Mouse (Mus musculus): ENCODE data around the gene Rps6ka3. TPM values are rescaled to one million over a fixed set of nuclear protein-coding genes. Genes with fewer than 3 reads are reported as not detected.

The Rps6ka3 gene
- polyA plus RNA-seq, 1 experiment from 2014 or later = 4.7 TPM

GRCm38 (mm10) chrX:159256040-159256852 lies 46.1 kb downstream of the Rps6ka3 start:
- ATAC-seq (ENCODE audit: low FRiP score) = peak; percentile 64; the same call in 1 of the 2 replicates
- H3K36me3 ChIP-seq = no peaks in the 10 kb centered on the region

GRCm38 (mm10) chrX:159256921-159257421 lies 46.9 kb downstream of the Rps6ka3 start:
- 13% methylated on average over 20 of the region's 20 CpGs for WGBS
- Histone ChIP-seq H3K27ac (no peak overlapping the region), H3K4me2 (peak overlapping the region; percentile 66), H3K36me3 (no peaks in the 10 kb centered on the region), H3K9me3 (no peaks in the 10 kb centered on the region), H3K4me1 (replicated peaks) (no peaks in the 10 kb centered on the region), H3K9ac (peak overlapping the region; percentile 82), H3K4me3 (peak overlapping the region; percentile 61), H3K27me3 (0 out of 2 replicates have a peak, but pooled peaks cover 7% of the 10 kb centered on the region)
- no peak for ATAC-seq (ENCODE audit: low FRiP score)

More at GRCm38 (mm10) chrX:159256040-159256852, 46.1 kb downstream of the Rps6ka3 start:
- Histone ChIP-seq H3K4me3 (peak overlapping the region; percentile 61), H3K27me3 (0 out of 2 replicates have a peak, but pooled peaks cover 7% of the 10 kb centered on the region), H3K9ac (peak overlapping the region; percentile 82), H3K4me2 (peak overlapping the region; percentile 66), H3K27ac (peak overlapping the region; percentile 89), H3K9me3 (no peaks in the 10 kb centered on the region), H3K4me1 (replicated peaks) (no peaks in the 10 kb centered on the region)
- 15% methylated on average over 30 of the region's 57 CpGs for WGBS

GRCm38 (mm10) chrX:159264681-159265080 lies 54.6 kb downstream of the Rps6ka3 start:
- Histone ChIP-seq H3K9ac (no peak overlapping the region), H3K36me3 (no peaks in the 10 kb centered on the region), H3K9me3 (no peaks in the 10 kb centered on the region), H3K4me3 (no peak overlapping the region), H3K4me1 (replicated peaks) (no peaks in the 10 kb centered on the region), H3K27ac (no peak overlapping the region), H3K27me3 (no peaks in the 10 kb centered on the region), H3K4me2 (no peak overlapping the region)
- ATAC-seq (ENCODE audit: low FRiP score) = no peak
- 35% methylated on average over 3 of the region's 3 CpGs for WGBS

- H3K4me3 ChIP-seq = no peak overlapping the region
- no peaks in the 10 kb centered on the region for H3K36me3 ChIP-seq
- ATAC-seq (ENCODE audit: low FRiP score) = no peak
- no peak overlapping the region for H3K4me2 ChIP-seq
- H3K9ac ChIP-seq = no peak overlapping the region
- H3K27ac ChIP-seq = no peak overlapping the region
- H3K27me3 ChIP-seq = no peaks in the 10 kb centered on the region
- H3K4me1 ChIP-seq (replicated peaks) = no peaks in the 10 kb centered on the region
- H3K9me3 ChIP-seq = no peaks in the 10 kb centered on the region
These were observed 59.0 kb downstream of the Rps6ka3 start for GRCm38 (mm10) chrX:159269072-159269471.

GRCm38 (mm10) chrX:159286765-159287164 lies 76.7 kb downstream of the Rps6ka3 start:
- no peaks in the 10 kb centered on the region for H3K27me3 ChIP-seq
- no peak overlapping the region for H3K27ac ChIP-seq
- no peaks in the 10 kb centered on the region for H3K9me3 ChIP-seq
- H3K4me3 ChIP-seq = no peak overlapping the region
- H3K4me1 ChIP-seq (replicated peaks) = no peaks in the 10 kb centered on the region
- H3K4me2 ChIP-seq = no peak overlapping the region
- H3K9ac ChIP-seq = no peak overlapping the region
- 74% methylated on average over 5 of the region's 5 CpGs for WGBS
- H3K36me3 ChIP-seq = no peaks in the 10 kb centered on the region
- ATAC-seq (ENCODE audit: low FRiP score) = no peak

GRCm38 (mm10) chrX:159295879-159296278 lies 85.8 kb downstream of the Rps6ka3 start:
- WGBS = 93% methylated on average over 1 of the region's 1 CpGs
- Histone ChIP-seq H3K9ac (no peak overlapping the region), H3K4me3 (no peak overlapping the region), H3K36me3 (no peaks in the 10 kb centered on the region), H3K4me2 (no peak overlapping the region), H3K4me1 (replicated peaks) (no peaks in the 10 kb centered on the region), H3K9me3 (no peaks in the 10 kb centered on the region), H3K27me3 (no peaks in the 10 kb centered on the region), H3K27ac (no peak overlapping the region)
- ATAC-seq (ENCODE audit: low FRiP score) = no peak

- H3K4me1 ChIP-seq (replicated peaks) = no peaks in the 10 kb centered on the region
- no peak overlapping the region for H3K4me3 ChIP-seq
- H3K27ac ChIP-seq = no peak overlapping the region
- WGBS = 88% methylated on average over 11 of the region's 11 CpGs
- no peak for ATAC-seq (ENCODE audit: low FRiP score)
- H3K9ac ChIP-seq = no peak overlapping the region
- no peaks in the 10 kb centered on the region for H3K9me3 ChIP-seq
- H3K4me2 ChIP-seq = no peak overlapping the region
- no peaks in the 10 kb centered on the region for H3K36me3 ChIP-seq
- H3K27me3 ChIP-seq = no peaks in the 10 kb centered on the region
These were observed 92.5 kb downstream of the Rps6ka3 start for GRCm38 (mm10) chrX:159302349-159303311.

- Histone ChIP-seq H3K9me3 (no peaks in the 10 kb centered on the region), H3K36me3 (no peaks in the 10 kb centered on the region), H3K4me2 (no peak overlapping the region), H3K4me1 (replicated peaks) (no peaks in the 10 kb centered on the region), H3K27me3 (no peaks in the 10 kb centered on the region), H3K4me3 (no peak overlapping the region), H3K9ac (no peak overlapping the region), H3K27ac (no peak overlapping the region)
- WGBS = 66% methylated on average over 7 of the region's 7 CpGs
- ATAC-seq (ENCODE audit: low FRiP score) = no peak
These were observed 105.2 kb downstream of the Rps6ka3 start for GRCm38 (mm10) chrX:159315293-159315692.

- WGBS = 26% methylated on average over 8 of the region's 8 CpGs
- Histone ChIP-seq H3K27ac (no peak overlapping the region), H3K27me3 (no peaks in the 10 kb centered on the region), H3K9ac (no peak overlapping the region), H3K9me3 (no peaks in the 10 kb centered on the region), H3K4me3 (no peak overlapping the region), H3K4me2 (no peak overlapping the region), H3K36me3 (no peaks in the 10 kb centered on the region), H3K4me1 (replicated peaks) (no peaks in the 10 kb centered on the region)
- no peak for ATAC-seq (ENCODE audit: low FRiP score)
These were observed 111.2 kb downstream of the Rps6ka3 start for GRCm38 (mm10) chrX:159321342-159321741.

- H3K36me3 ChIP-seq = peaks cover 7% of the 10 kb centered on the region
- H3K9ac ChIP-seq = no peak overlapping the region
- ATAC-seq (ENCODE audit: low FRiP score) = no peak
- 84% methylated on average over 3 of the region's 3 CpGs for WGBS
- H3K4me1 ChIP-seq (replicated peaks) = no peaks in the 10 kb centered on the region
- H3K4me2 ChIP-seq = no peak overlapping the region
- no peak overlapping the region for H3K27ac ChIP-seq
- H3K4me3 ChIP-seq = no peak overlapping the region
- H3K27me3 ChIP-seq = no peaks in the 10 kb centered on the region
- no peaks in the 10 kb centered on the region for H3K9me3 ChIP-seq
These were observed 154.4 kb downstream of the Rps6ka3 start for GRCm38 (mm10) chrX:159364506-159364905.

GRCm38 (mm10) chrX:159371831-159372752 lies 162.0 kb downstream of the Rps6ka3 start, which contains the start of gene Eif1ax:
Eif1ax (plus strand) TSS chrX:159372178.
- Histone ChIP-seq H3K36me3 (0 out of 2 replicates have a peak, but pooled peaks cover 2% of the 10 kb centered on the region), H3K9ac (peak within 1 kb of the TSS; percentile 76), H3K27me3 (no peaks in the 10 kb centered on the region), H3K9me3 (no peaks in the 10 kb centered on the region), H3K4me1 (replicated peaks) (peaks cover 11% of the 10 kb centered on the region; the same call in 1 of the 2 replicates), H3K27ac (peak within 1 kb of the TSS; percentile 83), H3K4me2 (peak within 1 kb of the TSS; percentile 56), H3K4me3 (peak within 1 kb of the TSS; percentile 63)
- peak; percentile 97 for ATAC-seq (ENCODE audit: low FRiP score)
- WGBS = 21% methylated on average over 55 of the region's 76 CpGs

Data from hindbrain, embryonic 13.5 days (tissue).